ENCODE assay signal across 8 mouse cellular contexts in genomic region chr3:36862721-36863275, GRCm38 (mm10). TPM values are rescaled to one million over a fixed set of nuclear protein-coding genes. Genes with fewer than 3 reads are reported as not detected.
A peak's percentile ranks its signal among the peaks of the same experiment; 100 is the strongest.
DNase-seq lines count a peak whose midpoint lies in the region; ATAC-seq lines count a peak whose summit lies in the region.

TSS of gene 4932438A13Rik (plus strand) at chr3:36863104.

- peak within 1 kb of the TSS; percentile 76 for H3K27ac ChIP-seq in lung, embryonic 16.5 days (ENCODE audit: low read length)

- peak within 1 kb of the TSS; percentile 84 for H3K9ac ChIP-seq in lung, embryonic 16.5 days (ENCODE audit: low read length)

- H3K27me3 ChIP-seq in lung, embryonic 16.5 days (ENCODE audit: control insufficient read depth, insufficient read depth, low read depth, low read length) = no peaks in the 10 kb centered on the region

- peak; percentile 95 to 98 for ATAC-seq in hematopoietic stem cell, adult 5-6 weeks (replicated peaks in 1 of 2; ENCODE audit: insufficient read depth in 1 of 2, low FRiP score in 2 of 2, low TSS enrichment in 1 of 2, low read depth in 1 of 2, poor library complexity in 2 of 2, severe bottlenecking in 2 of 2)
- ATAC-seq in lung, embryonic 16.5 days (ENCODE audit: low read depth) = peak; percentile 99

- peaks cover 4% of the 10 kb centered on the region for H3K4me1 ChIP-seq in lung, embryonic 16.5 days (replicated peaks; ENCODE audit: control insufficient read depth, insufficient read depth, low read length)

- H3K36me3 ChIP-seq in lung, embryonic 16.5 days (ENCODE audit: control insufficient read depth, insufficient read depth, low read length) = peaks cover 15% of the 10 kb centered on the region; the same call in 1 of the 2 replicates

- WGBS in lung, embryonic 16.5 days = 1% methylated on average over 33 of the region's 38 CpGs

- H3K9me3 ChIP-seq in lung, embryonic 16.5 days (ENCODE audit: control insufficient read depth, low read length) = no peaks in the 10 kb centered on the region; the same call in 1 of the 2 replicates

- DNase-seq in MEL-GATA-1-ER (ENCODE audit: extremely low read depth, low read depth) = peak; percentile 41
- DNase-seq in cerebellum, adult 8-10 months = peak; percentile 100
- peak; percentile 90 for DNase-seq in forelimb bud, embryonic 11.5 days (ENCODE audit: low read depth, low spot score)
- peak; percentile 87 for DNase-seq in layer of hippocampus, adult 9-10 months (ENCODE audit: low spot score)
- DNase-seq in ovary, postnatal 10 days (ENCODE audit: low spot score) = peak; percentile 100
- peak; percentile 97 to 99 for DNase-seq in thymus, postnatal 10 days (ENCODE audit: low spot score in 2 of 2)

- peak within 1 kb of the TSS; percentile 76 for H3K4me3 ChIP-seq in lung, embryonic 16.5 days (ENCODE audit: low read length)

- H3K4me2 ChIP-seq in lung, embryonic 16.5 days (ENCODE audit: low read depth, low read length) = peak within 1 kb of the TSS; percentile 67

RNA-seq across cellular contexts. Expression of gene 4932438A13Rik, which starts in this region (rescaled TPM):
- total RNA-seq in hematopoietic stem cell, adult 5-6 weeks (2017) = 59.2 and 76.9 TPM in 2 replicates
- polyA plus RNA-seq in lung, embryonic 16.5 days (2015; fragmentation: Nextera tagmentation; extraction: Ambion mirVana) = 49.4 and 53.0 TPM in 2 replicates

Comparison
In these comparisons a context has a peak if more than half of its experiments do, and no peak if none do; other contexts are left out.
1. Peak in every context shown above with its lines: DNase-seq, ATAC-seq, H3K4me3 ChIP-seq and H3K27ac ChIP-seq.
2. DNase-seq: peak in every context shown above with its lines; median percentile 100 in cerebellum, adult 8-10 months; 100 in ovary, postnatal 10 days; 98 in thymus, postnatal 10 days; 90 in forelimb bud, embryonic 11.5 days; 87 in layer of hippocampus, adult 9-10 months; 41 in MEL-GATA-1-ER.